Mouse (Mus musculus) liver, adult 2 months (tissue): ENCODE measurements around the gene Stpg1. TPM values are rescaled to one million over a fixed set of nuclear protein-coding genes. Genes with fewer than 3 reads are reported as not detected.

Experiments
- DNase-seq: peaks from one replicate; pipeline ENCODE4 v3.0.0-alpha.2; 2011; ENCODE audit warnings: low read depth, low spot score; ENCODE audit errors: extremely low read depth
- H3K27ac ChIP-seq: fragments of 200-500 bp; replicated peaks from 2 replicates; pipeline ENCODE4 v1.5.1; 2012; ENCODE audit warnings: low read depth, mild to moderate bottlenecking, control low read depth, inconsistent platforms, low read length; ENCODE audit not compliant: insufficient read depth
- H3K27me3 ChIP-seq: fragments of 200-500 bp; 2 replicates; pipeline ENCODE4 v1.6.1; 2012; ENCODE audit warnings: mild to moderate bottlenecking, moderate library complexity, low read length, inconsistent platforms; ENCODE audit not compliant: control insufficient read depth, insufficient read depth
- H3K36me3 ChIP-seq: fragments of 200-500 bp; 2 replicates; pipeline ENCODE4 v1.6.1; 2012; ENCODE audit warnings: low read length, inconsistent platforms; ENCODE audit not compliant: control insufficient read depth, insufficient read depth
- H3K4me1 ChIP-seq: fragments of 200-500 bp; 2 replicates; pipeline ENCODE4 v1.6.1; 2011; ENCODE audit warnings: low read length; ENCODE audit not compliant: control insufficient read depth, insufficient read depth
- H3K4me3 ChIP-seq: fragments of 200-500 bp; 2 replicates; pipeline ENCODE4 v1.5.1; 2011; ENCODE audit warnings: low read depth, mild to moderate bottlenecking, control low read depth, low read length, moderate library complexity; ENCODE audit not compliant: insufficient read depth
- H3K79me2 ChIP-seq: fragments of 200-500 bp; 2 replicates; pipeline ENCODE4 v1.6.1; 2012; ENCODE audit warnings: inconsistent platforms, mild to moderate bottlenecking, low read length, moderate library complexity; ENCODE audit not compliant: control insufficient read depth, insufficient read depth
- H3K9ac ChIP-seq: fragments of 200-500 bp; 2 replicates; pipeline ENCODE4 v1.6.1; 2012; ENCODE audit warnings: low read depth, mild to moderate bottlenecking, control low read depth, inconsistent platforms, low read length
- CTCF ChIP-seq: fragments of 200-500 bp; IDR thresholded peaks from 2 replicates; pipeline ENCODE4 v1.5.1; 2011; ENCODE audit warnings: low read depth, low read length, control low read depth
- POLR2A ChIP-seq: fragments of 200-500 bp; IDR thresholded peaks from 2 replicates; pipeline ENCODE4 v1.6.1; 2011; ENCODE audit warnings: low read length, control low read depth; ENCODE audit not compliant: insufficient read depth; ENCODE audit errors: extremely low read depth
- WGBS: fragments of 180-500 bp; shearing (Covaris S2); methylation state at CpG from one replicate; pipeline ENCODE4 v1.1.7; 2018; 5-methylcytosine and 5-hydroxymethylcytosine counted together
- polyA plus RNA-seq: library from polyadenylated mRNA; depleted of rRNA; stranded (reverse); fragments of >200 nt; gene quantifications from 2 replicates; pipeline ENCODE4 v1.2.3, GENCODE M21; 2012
- total RNA-seq: library from RNA; depleted of rRNA; stranded (reverse); fragments of >200 nt; gene quantifications from 2 replicates; pipeline ENCODE4 v1.2.3, GENCODE M21; 2014

The Stpg1 gene
- total and polyA plus RNA-seq, 2 experiments, result not detected

GRCm38 (mm10) chr4:135526039-135526710 lies 31.6 kb downstream of the Stpg1 start:
- no peak overlapping the region for H3K9ac ChIP-seq
- no peak overlapping the region for H3K4me3 ChIP-seq
- H3K79me2 ChIP-seq, result no peaks in the 10 kb centered on the region
- no peaks in the 10 kb centered on the region for H3K27me3 ChIP-seq
- H3K4me1 ChIP-seq, result no peaks in the 10 kb centered on the region
- H3K27ac ChIP-seq, result no peak overlapping the region
- WGBS, result 49% methylated on average over 14 of the region's 14 CpGs
- TF ChIP-seq CTCF (no peak), POLR2A (no peak)
- DNase-seq, result no peak
- H3K36me3 ChIP-seq, result no peaks in the 10 kb centered on the region

- H3K27ac ChIP-seq, result no peak overlapping the region
- no peak for DNase-seq
- no peak for TF ChIP-seq POLR2A
- no peak for TF ChIP-seq CTCF
- no peak overlapping the region for H3K9ac ChIP-seq
- no peaks in the 10 kb centered on the region for H3K36me3 ChIP-seq
- WGBS, result 56% methylated on average over 2 of the region's 2 CpGs
- H3K4me3 ChIP-seq, result no peak overlapping the region
- H3K27me3 ChIP-seq, result no peaks in the 10 kb centered on the region
- no peaks in the 10 kb centered on the region for H3K4me1 ChIP-seq
- H3K79me2 ChIP-seq, result no peaks in the 10 kb centered on the region
Measured at GRCm38 (mm10) chr4:135530270-135530669, 35.7 kb downstream of the Stpg1 start.

- H3K4me3 ChIP-seq, result no peak overlapping the region
- no peak overlapping the region for H3K27ac ChIP-seq
- no peaks in the 10 kb centered on the region for H3K79me2 ChIP-seq
- H3K9ac ChIP-seq, result no peak overlapping the region
- no peaks in the 10 kb centered on the region for H3K27me3 ChIP-seq
- DNase-seq, result no peak
- no peaks in the 10 kb centered on the region for H3K4me1 ChIP-seq
- no peak for TF ChIP-seq CTCF
- no peak for TF ChIP-seq POLR2A
- 94% methylated on average over 9 of the region's 9 CpGs for WGBS
- H3K36me3 ChIP-seq, result no peaks in the 10 kb centered on the region
Measured at GRCm38 (mm10) chr4:135531236-135531635, 36.6 kb downstream of the Stpg1 start.

GRCm38 (mm10) chr4:135531771-135532613 lies 37.4 kb downstream of the Stpg1 start:
- no peak overlapping the region for H3K9ac ChIP-seq
- no peak overlapping the region for H3K4me3 ChIP-seq
- H3K27ac ChIP-seq, result no peak overlapping the region
- no peaks in the 10 kb centered on the region for H3K36me3 ChIP-seq
- H3K27me3 ChIP-seq, result no peaks in the 10 kb centered on the region
- no peak for DNase-seq
- H3K79me2 ChIP-seq, result no peaks in the 10 kb centered on the region
- 54% methylated on average over 9 of the region's 9 CpGs for WGBS
- H3K4me1 ChIP-seq, result no peaks in the 10 kb centered on the region
- TF ChIP-seq CTCF (no peak), POLR2A (no peak)

GRCm38 (mm10) chr4:135533001-135533400 lies 38.4 kb downstream of the Stpg1 start:
- no peak overlapping the region for H3K4me3 ChIP-seq
- no peak overlapping the region for H3K27ac ChIP-seq
- no peaks in the 10 kb centered on the region for H3K36me3 ChIP-seq
- WGBS, result 75% methylated on average over 6 of the region's 6 CpGs
- no peak for DNase-seq
- no peaks in the 10 kb centered on the region for H3K27me3 ChIP-seq
- H3K4me1 ChIP-seq, result no peaks in the 10 kb centered on the region
- no peaks in the 10 kb centered on the region for H3K79me2 ChIP-seq
- no peak for TF ChIP-seq POLR2A
- TF ChIP-seq CTCF, result no peak
- H3K9ac ChIP-seq, result no peak overlapping the region

GRCm38 (mm10) chr4:135535021-135535420 lies 40.4 kb downstream of the Stpg1 start:
- H3K9ac ChIP-seq, result no peak overlapping the region
- no peak for DNase-seq
- TF ChIP-seq POLR2A (no peak), CTCF (no peak)
- H3K27me3 ChIP-seq, result no peaks in the 10 kb centered on the region
- WGBS, result 97% methylated on average over 3 of the region's 3 CpGs
- no peaks in the 10 kb centered on the region for H3K79me2 ChIP-seq
- H3K4me1 ChIP-seq, result no peaks in the 10 kb centered on the region
- H3K36me3 ChIP-seq, result no peaks in the 10 kb centered on the region
- H3K27ac ChIP-seq, result no peak overlapping the region
- no peak overlapping the region for H3K4me3 ChIP-seq
